ENCODE assay signal across 9 mouse cellular contexts in genomic region chr19:14670078-14670820, GRCm38 (mm10).
DNase-seq lines count a peak whose midpoint lies in the region; ATAC-seq and TF ChIP-seq lines count a peak whose summit lies in the region.
"Had no signal": no experiment of that assay in that cellular context is flagged by ENCODE, and none has a peak within 500 bp of the region (broad histone marks: within the 10 kb centered on the region; RNA-seq: fewer than 3 reads in every experiment).

No protein-coding gene starts in this region.

- H3K27ac ChIP-seq in lung, embryonic 14.5 days (ENCODE audit: low read depth): no peak overlapping the region; the same call in 1 of the 2 replicates
- no peak overlapping the region for H3K27ac ChIP-seq in embryonic facial prominence, embryonic 13.5 days
- no peak overlapping the region for H3K27ac ChIP-seq in hindbrain, embryonic 15.5 days (replicated peaks)
- no peak overlapping the region for H3K27ac ChIP-seq in stomach, embryonic 14.5 days (ENCODE audit: low read length)
- H3K27ac ChIP-seq: limb, embryonic 12.5 days had no signal

- peak overlapping the region; percentile 42 for H3K4me2 ChIP-seq in lung, embryonic 14.5 days
- peak overlapping the region; percentile 44 for H3K4me2 ChIP-seq in embryonic facial prominence, embryonic 13.5 days
- peak overlapping the region; percentile 21; the same call in 1 of the 2 replicates for H3K4me2 ChIP-seq in hindbrain, embryonic 15.5 days
- H3K4me2 ChIP-seq in stomach, embryonic 14.5 days (replicated peaks; ENCODE audit: low read depth, low read length): 0 out of 2 replicates have a peak overlapping the region, but pooled peaks have one; percentile 7
- H3K4me2 ChIP-seq: limb, embryonic 12.5 days had no signal

- no peak overlapping the region for H3K4me3 ChIP-seq in lung, embryonic 14.5 days (ENCODE audit: low read depth, low read length)
- H3K4me3 ChIP-seq in embryonic facial prominence, embryonic 13.5 days: peak overlapping the region; percentile 14; the same call in 1 of the 2 replicates
- no peak overlapping the region for H3K4me3 ChIP-seq in hindbrain, embryonic 15.5 days
- no peak overlapping the region for H3K4me3 ChIP-seq in stomach, embryonic 14.5 days (ENCODE audit: low read depth, low read length)
- H3K4me3 ChIP-seq: limb, embryonic 12.5 days had no signal

- H3K36me3 ChIP-seq in lung, embryonic 14.5 days (ENCODE audit: insufficient read depth): no peaks in the 10 kb centered on the region
- H3K36me3 ChIP-seq in embryonic facial prominence, embryonic 13.5 days: no peaks in the 10 kb centered on the region
- no peaks in the 10 kb centered on the region for H3K36me3 ChIP-seq in hindbrain, embryonic 15.5 days
- no peaks in the 10 kb centered on the region for H3K36me3 ChIP-seq in stomach, embryonic 14.5 days (ENCODE audit: control insufficient read depth, insufficient read depth, low read length)
- H3K36me3 ChIP-seq: limb, embryonic 12.5 days had no signal

- TF ChIP-seq CTCF in lung, embryonic 14.5 days (IDR thresholded peaks at IDR 0.05; ENCODE audit: low read depth): no peak

- H3K9me3 ChIP-seq in lung, embryonic 14.5 days (ENCODE audit: low read depth, low read length): no peaks in the 10 kb centered on the region
- no peaks in the 10 kb centered on the region for H3K9me3 ChIP-seq in embryonic facial prominence, embryonic 13.5 days
- no peaks in the 10 kb centered on the region for H3K9me3 ChIP-seq in hindbrain, embryonic 15.5 days
- no peaks in the 10 kb centered on the region for H3K9me3 ChIP-seq in stomach, embryonic 14.5 days (ENCODE audit: control insufficient read depth, low read depth, low read length)
- H3K9me3 ChIP-seq: limb, embryonic 12.5 days had no signal

- H3K27me3 ChIP-seq in lung, embryonic 14.5 days (ENCODE audit: insufficient read depth, low read length): no peaks in the 10 kb centered on the region
- H3K27me3 ChIP-seq in embryonic facial prominence, embryonic 13.5 days: no peaks in the 10 kb centered on the region
- H3K27me3 ChIP-seq in hindbrain, embryonic 15.5 days: no peaks in the 10 kb centered on the region
- no peaks in the 10 kb centered on the region for H3K27me3 ChIP-seq in stomach, embryonic 14.5 days (ENCODE audit: control insufficient read depth, insufficient read depth, low read length)
- H3K27me3 ChIP-seq: limb, embryonic 12.5 days had no signal

- peak; percentile 65; the same call in 1 of the 2 replicates for ATAC-seq in lung, embryonic 14.5 days (ENCODE audit: insufficient read depth)
- ATAC-seq in embryonic facial prominence, embryonic 13.5 days (ENCODE audit: insufficient number of reproducible peaks, insufficient read depth, low FRiP score, low TSS enrichment, low read depth): no peak
- ATAC-seq in hindbrain, embryonic 15.5 days (ENCODE audit: low FRiP score, low read depth): no peak
- ATAC-seq in stomach, embryonic 14.5 days (ENCODE audit: insufficient number of reproducible peaks, insufficient read depth, low FRiP score, low read depth): no peak

- peak; percentile 45 for DNase-seq in lung, embryonic 14.5 days
- DNase-seq in lung, postnatal 10 days: no peak
- DNase-seq in heart, adult 18-20 months: no peak
- DNase-seq in urinary bladder, adult 2 months (ENCODE audit: low spot score): no peak
- DNase-seq: adrenal gland, postnatal 36 days had no signal

- WGBS in lung, embryonic 14.5 days: 19% methylated on average over 13 of the region's 13 CpGs
- WGBS in embryonic facial prominence, embryonic 13.5 days: 10% methylated on average over 12 of the region's 13 CpGs
- WGBS in hindbrain, embryonic 15.5 days: 31% methylated on average over 13 of the region's 13 CpGs
- WGBS in stomach, embryonic 14.5 days: 22% methylated on average over 13 of the region's 13 CpGs

- H3K9ac ChIP-seq in lung, embryonic 14.5 days: no peak overlapping the region
- 0 out of 2 replicates have a peak overlapping the region, but pooled peaks have one; percentile 37 for H3K9ac ChIP-seq in embryonic facial prominence, embryonic 13.5 days
- H3K9ac ChIP-seq in hindbrain, embryonic 15.5 days: no peak overlapping the region
- H3K9ac ChIP-seq in stomach, embryonic 14.5 days (replicated peaks; ENCODE audit: low read depth, low read length): no peak overlapping the region
- H3K9ac ChIP-seq: limb, embryonic 12.5 days had no signal

- H3K4me1 ChIP-seq in lung, embryonic 14.5 days (ENCODE audit: insufficient read depth): 0 out of 2 replicates have a peak, but pooled peaks cover 2% of the 10 kb centered on the region
- H3K4me1 ChIP-seq in embryonic facial prominence, embryonic 13.5 days: peaks cover 14% of the 10 kb centered on the region
- H3K4me1 ChIP-seq in hindbrain, embryonic 15.5 days (replicated peaks): no peaks in the 10 kb centered on the region
- peaks cover 4% of the 10 kb centered on the region; the same call in 1 of the 2 replicates for H3K4me1 ChIP-seq in stomach, embryonic 14.5 days (ENCODE audit: control insufficient read depth, insufficient read depth, low read length)
